Mouse (Mus musculus) E14TG2a.4 (cell line): ENCODE measurements around the gene Tmem156.

ENCODE experiments used
- H3K27me3 ChIP-seq: 2 replicates; pipeline ENCODE4 v1.6.1; 2014; ENCODE audit warnings: low read length, control low read depth; ENCODE audit not compliant: insufficient read depth
- H3K36me3 ChIP-seq: 2 replicates; pipeline ENCODE4 v1.6.1; 2014; ENCODE audit warnings: low read length, control low read depth; ENCODE audit not compliant: insufficient read depth
- H3K4me1 ChIP-seq: replicated peaks from 2 replicates; pipeline ENCODE4 v1.6.1; 2014; ENCODE audit warnings: low read depth, low read length, control low read depth
- H3K4me3 ChIP-seq: replicated peaks from 2 replicates; pipeline ENCODE4 v1.5.1; 2014; ENCODE audit warnings: mild to moderate bottlenecking, low read length
- H3K9me3 ChIP-seq: 2 replicates; pipeline ENCODE4 v1.6.1; 2014; ENCODE audit warnings: low read length, control low read depth
- CTCF ChIP-seq: conservative IDR thresholded peaks from 2 replicates; pipeline ENCODE4 v1.5.1; 2014; ENCODE audit warnings: low read length
- NANOG ChIP-seq: IDR thresholded peaks from 2 replicates; pipeline ENCODE4 v1.6.1; 2014; ENCODE audit warnings: borderline replicate concordance, low read length, mixed read lengths
- POU5F1 ChIP-seq: IDR thresholded peaks from 2 replicates; pipeline ENCODE4 v1.6.1; 2014; ENCODE audit warnings: low read length, borderline replicate concordance

Gene Tmem156

DNA sequence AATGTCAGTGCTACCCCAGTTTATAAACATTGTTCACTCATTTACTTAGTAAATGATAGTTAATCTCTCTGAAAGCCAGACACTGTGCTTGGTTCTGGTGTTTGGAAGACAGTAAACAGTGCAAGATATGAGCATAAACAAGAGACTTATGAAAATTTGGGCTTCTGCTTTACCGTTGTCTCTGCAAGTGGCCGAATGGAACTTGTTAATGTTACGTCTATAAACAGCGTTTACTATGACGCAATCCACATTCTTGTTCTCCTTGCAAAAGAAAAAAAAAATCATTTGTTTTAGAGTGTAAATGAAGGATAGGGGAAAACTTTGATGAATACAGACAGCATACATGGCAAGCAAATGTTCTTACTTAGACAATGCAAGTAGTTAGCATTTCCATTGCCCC is at the start of gene Tmem156:
Tmem156 (minus strand) TSS at position 212 of the 400 bp plus-strand sequence.
- no peaks in the 10 kb centered on the region for H3K9me3 ChIP-seq
- no peaks in the 10 kb centered on the region for H3K36me3 ChIP-seq
- H3K27me3 ChIP-seq, result no peaks in the 10 kb centered on the region
- no peak within 1 kb of the TSS for H3K4me3 ChIP-seq
- peaks cover 30% of the 10 kb centered on the region for H3K4me1 ChIP-seq
- no peak for TF ChIP-seq CTCF
- no peak for TF ChIP-seq NANOG
- TF ChIP-seq POU5F1, result no peak

DNA sequence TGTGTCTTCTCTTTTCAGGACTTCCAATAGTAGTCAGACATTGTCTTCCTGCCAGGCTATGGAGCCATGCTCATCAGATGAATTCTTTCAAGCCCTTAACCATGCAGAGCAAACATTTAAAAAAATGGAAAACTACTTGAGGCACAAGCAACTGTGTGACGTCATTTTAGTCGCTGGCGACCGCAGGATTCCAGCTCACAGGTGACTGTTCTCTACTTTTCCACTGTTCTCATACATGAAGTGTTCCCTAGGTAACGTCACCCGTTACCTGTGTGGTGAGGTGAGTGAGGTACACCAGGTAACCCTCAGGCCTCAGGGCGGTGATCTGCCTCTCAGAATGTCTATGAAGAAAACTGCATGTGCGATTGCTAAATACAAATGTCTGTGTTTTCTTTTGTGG is 49.3 kb upstream of the Tmem156 start:
- H3K4me1 ChIP-seq, result peaks cover 8% of the 10 kb centered on the region
- H3K36me3 ChIP-seq, result no peaks in the 10 kb centered on the region
- no peak for TF ChIP-seq POU5F1
- TF ChIP-seq CTCF, result no peak
- H3K27me3 ChIP-seq, result no peaks in the 10 kb centered on the region
- H3K9me3 ChIP-seq, result no peaks in the 10 kb centered on the region
- H3K4me3 ChIP-seq, result no peak overlapping the region

DNA sequence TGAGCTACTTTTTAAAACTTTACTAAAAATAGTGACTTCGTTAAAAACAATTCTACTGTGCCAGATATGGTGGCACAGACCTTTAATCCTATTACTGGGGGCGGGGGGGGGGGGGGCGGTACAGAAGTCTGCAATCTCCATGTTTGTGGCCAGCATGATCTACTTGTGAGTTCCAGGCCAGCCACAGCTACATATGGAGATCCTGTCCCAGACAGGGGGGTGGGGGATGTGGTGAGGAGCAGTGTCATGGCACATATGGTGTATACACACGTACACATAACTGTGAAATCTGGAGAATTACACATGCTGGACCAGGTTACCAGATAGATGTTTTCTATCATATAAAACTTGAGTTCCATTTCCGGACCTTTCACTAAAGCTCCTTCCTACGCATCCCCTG is 45.1 kb upstream of the Tmem156 start:
- Histone ChIP-seq H3K9me3 (no peaks in the 10 kb centered on the region), H3K4me1 (no peaks in the 10 kb centered on the region), H3K27me3 (peaks cover 3% of the 10 kb centered on the region; the same call in 1 of the 2 replicates), H3K4me3 (no peak overlapping the region), H3K36me3 (no peaks in the 10 kb centered on the region)
- no peak for TF ChIP-seq POU5F1
- TF ChIP-seq CTCF, result no peak
- no peak for TF ChIP-seq NANOG

DNA sequence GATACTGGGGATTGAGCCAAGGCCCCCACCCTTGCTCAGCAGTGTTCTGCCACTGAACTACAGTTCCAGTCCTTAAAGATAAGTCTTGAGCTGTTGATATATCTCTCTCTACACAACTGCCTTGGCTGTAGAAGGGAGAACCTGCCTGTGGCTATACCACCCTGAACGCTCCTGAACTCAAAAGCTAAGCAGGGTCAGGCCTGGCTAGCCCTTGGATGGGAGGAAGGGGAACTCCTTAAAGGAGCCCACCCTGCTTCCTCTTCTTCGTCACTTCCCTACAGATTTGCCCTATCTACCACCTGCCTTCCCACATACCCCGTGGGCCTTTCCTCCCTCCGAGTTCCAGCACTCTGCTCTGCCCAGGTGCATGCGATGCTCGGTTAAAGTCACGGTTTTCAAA is 44.2 kb upstream of the Tmem156 start:
- H3K4me1 ChIP-seq, result peaks cover 7% of the 10 kb centered on the region
- no peaks in the 10 kb centered on the region for H3K36me3 ChIP-seq
- no peak for TF ChIP-seq NANOG
- TF ChIP-seq CTCF, result no peak
- no peak for TF ChIP-seq POU5F1
- peaks cover 11% of the 10 kb centered on the region for H3K27me3 ChIP-seq
- H3K9me3 ChIP-seq, result no peaks in the 10 kb centered on the region
- H3K4me3 ChIP-seq, result no peak overlapping the region

DNA sequence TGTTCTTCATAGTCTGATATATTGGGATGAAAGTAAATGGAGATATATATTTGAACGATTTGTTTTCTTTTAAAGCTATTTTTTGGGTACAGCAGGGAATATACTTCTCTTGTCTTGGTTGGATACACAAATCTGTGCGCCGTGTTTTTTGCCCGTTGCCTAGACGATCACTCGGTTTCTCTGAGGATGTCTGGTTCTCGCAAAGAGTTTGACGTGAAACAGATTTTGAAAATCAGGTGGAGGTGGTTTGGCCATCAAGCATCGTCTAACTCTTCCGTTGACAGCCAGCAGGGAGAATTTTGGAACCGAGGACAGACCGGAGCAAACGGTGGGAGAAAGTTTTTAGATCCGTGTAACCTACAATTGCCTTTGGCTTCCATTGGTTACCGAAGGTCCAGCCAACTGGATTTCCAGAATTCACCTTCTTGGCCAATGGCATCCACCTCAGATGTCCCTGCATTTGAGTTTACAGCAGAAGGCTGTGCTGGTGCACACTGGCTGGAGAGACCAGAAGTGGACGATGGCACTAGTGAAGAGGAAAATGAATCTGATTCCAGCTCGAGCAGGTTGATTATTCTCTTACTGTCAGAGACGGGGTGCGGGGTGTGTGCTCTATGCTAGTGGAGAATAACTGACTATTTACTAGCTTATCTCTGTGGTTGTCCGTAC is 39.4 kb upstream of the Tmem156 start:
- Histone ChIP-seq H3K4me3 (peak overlapping the region; percentile 75), H3K4me1 (peaks cover 21% of the 10 kb centered on the region), H3K36me3 (no peaks in the 10 kb centered on the region), H3K9me3 (no peaks in the 10 kb centered on the region), H3K27me3 (peaks cover 14% of the 10 kb centered on the region)
- no peak for TF ChIP-seq POU5F1
- TF ChIP-seq NANOG, result no peak
- TF ChIP-seq CTCF, result no peak

DNA sequence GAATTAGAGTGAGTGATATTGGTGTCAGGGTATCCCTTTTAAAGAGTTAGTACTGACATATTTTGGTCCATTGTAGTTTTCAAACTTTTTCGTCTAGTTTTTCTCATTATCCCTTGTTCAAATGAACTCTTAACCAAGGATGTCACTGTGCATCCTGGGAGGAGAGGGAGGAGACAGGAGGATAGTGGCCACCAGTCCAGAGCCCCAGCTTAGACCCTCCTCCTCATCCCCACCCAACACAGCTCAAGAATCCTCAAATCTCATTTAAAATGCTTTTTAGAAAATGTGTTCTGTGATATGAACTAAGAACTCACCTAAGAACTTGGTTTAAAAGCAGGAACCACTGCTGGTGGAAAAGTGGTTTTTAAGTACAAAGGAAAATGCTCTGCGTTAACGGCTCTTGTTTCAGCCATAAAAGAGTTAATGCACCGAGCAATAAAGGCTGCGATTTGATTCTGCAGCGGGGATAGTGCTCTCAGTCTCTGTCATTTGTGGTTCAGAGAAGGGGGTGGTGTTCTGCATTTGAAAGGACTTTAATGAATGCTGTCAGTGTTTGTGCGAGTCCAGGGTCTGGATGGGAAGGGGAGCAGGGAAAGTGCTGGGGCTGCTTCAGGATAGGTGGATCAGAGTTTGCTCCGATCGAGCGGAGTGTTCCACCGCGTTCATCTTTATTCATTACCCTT is 38.7 kb upstream of the Tmem156 start:
- Histone ChIP-seq H3K36me3 (no peaks in the 10 kb centered on the region), H3K27me3 (peaks cover 14% of the 10 kb centered on the region), H3K4me3 (peak overlapping the region; percentile 75), H3K4me1 (peaks cover 21% of the 10 kb centered on the region), H3K9me3 (no peaks in the 10 kb centered on the region)
- no peak for TF ChIP-seq CTCF
- TF ChIP-seq POU5F1, result peak; percentile 67; the same call in 1 of the 2 replicates
- peak; percentile 47; the same call in 1 of the 2 replicates for TF ChIP-seq NANOG

DNA sequence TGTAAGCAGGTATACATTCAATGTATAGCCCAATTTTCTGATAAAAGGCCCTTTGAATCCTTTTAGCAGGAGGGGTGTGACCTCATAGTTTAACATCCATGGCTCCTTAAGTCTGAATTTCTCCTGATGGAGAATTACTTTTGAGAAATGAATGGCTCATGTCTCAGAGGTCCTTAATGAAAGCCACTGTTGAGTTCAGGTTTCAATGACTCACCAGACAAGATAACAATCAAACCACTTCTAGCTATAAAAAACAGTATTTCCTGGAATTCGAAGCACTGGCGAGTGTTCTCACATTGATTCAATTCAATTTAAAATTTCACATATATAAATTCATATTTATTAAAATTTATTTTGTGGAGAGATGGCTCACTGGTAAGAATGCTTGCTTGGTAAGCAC is 36.5 kb upstream of the Tmem156 start:
- no peak overlapping the region for H3K4me3 ChIP-seq
- TF ChIP-seq CTCF (no peak), NANOG (no peak), POU5F1 (no peak)

DNA sequence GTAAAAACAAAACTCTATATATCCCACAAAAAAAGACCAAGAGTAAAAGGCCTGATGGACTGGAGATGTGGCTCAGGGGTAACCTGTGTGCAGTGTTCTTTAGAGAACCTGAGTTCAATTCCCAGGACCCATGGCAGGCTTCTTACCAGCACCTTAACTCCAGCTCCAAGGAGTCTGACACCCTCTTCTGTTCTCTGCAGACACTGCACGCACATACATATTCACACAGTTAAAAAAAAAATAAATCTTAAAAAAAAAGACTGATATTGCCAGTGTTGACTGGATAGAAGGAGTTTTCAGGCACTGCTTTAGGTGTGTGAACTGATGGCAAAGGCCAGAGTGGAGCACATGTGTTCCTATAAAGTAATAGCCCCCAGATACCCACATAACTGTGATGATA is 34.2 kb upstream of the Tmem156 start:
- H3K4me1 ChIP-seq, result peaks cover 14% of the 10 kb centered on the region
- TF ChIP-seq CTCF (no peak), POU5F1 (no peak), NANOG (no peak)
- no peaks in the 10 kb centered on the region for H3K36me3 ChIP-seq
- peaks cover 3% of the 10 kb centered on the region for H3K27me3 ChIP-seq
- no peaks in the 10 kb centered on the region for H3K9me3 ChIP-seq
- no peak overlapping the region for H3K4me3 ChIP-seq

More for the DNA sequence above, 36.5 kb upstream of the Tmem156 start:
- no peaks in the 10 kb centered on the region for H3K36me3 ChIP-seq
- peaks cover 14% of the 10 kb centered on the region for H3K27me3 ChIP-seq
- no peaks in the 10 kb centered on the region for H3K9me3 ChIP-seq
- peaks cover 21% of the 10 kb centered on the region for H3K4me1 ChIP-seq
